Mouse (Mus musculus) T-helper 17 cell (primary cell): ENCODE data around the gene Adgrv1.
"Not testable (repeated sequence)": the region's sequence is repeated elsewhere in the genome, so short reads cannot be mapped to it uniquely, and the experiment has no call there.

Source experiments
- in situ Hi-C, 2 experiments: fragments of 300-600 bp; cut with MboI, MseI; formaldehyde crosslinking; loops; 1 replicate in 1 of 2; 2 replicates in 1 of 2; pipeline ENCODE4 v1.15.1; 2025; ENCODE audit warnings: high pct_unique_total_duplicates in 2 of 2

Adgrv1 gene

DNA sequence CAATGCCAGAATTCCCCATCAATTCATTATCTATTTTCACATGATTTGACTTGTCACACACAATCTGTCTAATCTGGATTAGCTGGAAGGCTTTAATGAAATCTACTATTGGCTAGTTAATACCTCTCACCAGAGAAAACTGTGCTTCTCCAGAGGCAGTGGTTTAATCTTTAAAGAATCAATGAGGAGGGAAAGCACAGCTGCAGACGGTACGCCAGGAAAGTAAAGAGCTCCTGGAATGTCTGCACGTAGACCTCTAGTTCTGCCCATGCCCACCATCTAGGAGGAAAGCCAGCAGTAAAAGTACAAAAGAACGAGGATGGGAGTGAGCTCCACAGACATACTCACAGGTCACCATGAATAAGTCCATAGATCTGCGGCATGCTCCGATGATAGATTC, 362.6 kb downstream of the Adgrv1 start:
- in situ Hi-C loops, result no loop called here

DNA sequence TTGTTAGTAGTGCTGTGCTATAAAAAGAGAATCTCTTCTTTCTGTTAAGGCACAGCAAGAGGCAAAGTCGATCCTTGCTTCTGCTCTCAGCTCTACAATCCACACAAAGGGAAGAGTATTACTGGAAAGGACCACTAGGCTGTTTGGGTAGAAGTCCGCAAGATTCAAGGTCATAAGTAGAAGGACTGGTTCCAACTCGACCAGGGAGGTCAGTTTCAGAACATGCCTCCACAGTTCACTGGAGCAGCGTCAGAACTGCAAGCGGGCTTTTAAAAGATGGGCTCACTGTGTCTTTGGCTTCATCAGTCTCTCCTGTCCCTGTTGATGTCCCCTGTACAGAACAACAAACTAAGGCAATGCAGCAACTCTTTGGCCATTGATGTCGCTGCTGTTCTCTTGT, 363.9 kb downstream of the Adgrv1 start:
- in situ Hi-C loops, result no loop called here

DNA sequence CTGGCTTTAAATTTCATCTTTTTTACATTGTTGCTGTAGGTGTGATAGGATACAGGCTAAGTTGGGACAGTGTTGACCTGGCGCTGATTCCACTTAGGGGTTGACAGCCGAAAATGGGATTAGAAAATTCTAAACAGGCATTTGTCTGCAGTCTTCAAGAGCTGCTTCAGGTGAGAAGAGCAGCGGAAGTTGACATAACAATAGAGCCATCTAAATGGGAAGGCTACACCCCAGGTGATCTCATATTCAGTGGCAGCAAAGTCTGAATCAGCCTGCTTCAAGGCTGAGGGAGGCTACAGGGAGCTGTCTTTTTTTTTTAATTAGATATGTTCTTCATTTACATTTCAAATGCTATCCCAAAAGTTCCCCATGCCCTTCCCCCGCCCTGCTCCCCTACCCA, 365.5 kb downstream of the Adgrv1 start:
- in situ Hi-C loops, result not testable (repeated sequence)

DNA sequence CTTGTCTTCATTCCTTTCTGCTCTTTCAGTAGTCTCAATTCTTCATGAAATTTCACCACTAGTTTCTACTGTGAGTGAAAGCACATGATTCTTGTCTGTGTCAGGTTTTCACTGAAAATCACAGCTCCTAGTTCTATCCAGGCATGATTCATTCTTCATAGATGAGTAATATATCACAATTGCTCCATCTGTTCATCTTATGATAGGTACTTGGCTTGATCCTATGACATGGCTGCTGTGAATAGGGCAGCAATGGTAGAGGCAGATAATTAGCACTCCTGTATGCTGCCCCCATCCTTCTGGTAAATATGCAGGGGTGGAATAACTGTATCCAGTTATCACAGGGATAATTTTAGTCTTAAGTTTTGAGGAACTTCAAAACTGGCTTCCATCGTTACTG, 368.5 kb downstream of the Adgrv1 start:
- in situ Hi-C loops, result loop anchor here in 1 of 2 experiments (5.0 kb wide), 1 partner anchor 103 kb away; no protein-coding TSS in a partner anchor

DNA sequence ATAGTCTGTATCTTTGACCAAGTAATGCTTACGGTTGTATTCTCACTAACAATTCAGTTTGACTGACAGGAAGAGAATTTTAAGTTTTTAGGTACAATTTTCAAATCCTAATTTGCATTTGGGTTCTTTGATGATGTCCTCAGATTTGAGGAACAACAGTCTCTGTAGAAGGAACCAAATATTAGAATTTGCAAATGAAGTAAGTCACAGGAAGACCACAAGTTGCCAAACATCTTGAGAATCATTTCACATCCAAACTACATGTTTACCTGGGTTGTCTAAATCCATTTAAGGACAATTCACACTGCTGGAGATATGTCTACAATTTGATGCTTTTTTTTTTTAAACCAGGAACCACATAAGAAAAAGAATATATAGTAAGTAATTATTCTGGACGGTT, 391.8 kb downstream of the Adgrv1 start:
- in situ Hi-C loops, result no loop called here

DNA sequence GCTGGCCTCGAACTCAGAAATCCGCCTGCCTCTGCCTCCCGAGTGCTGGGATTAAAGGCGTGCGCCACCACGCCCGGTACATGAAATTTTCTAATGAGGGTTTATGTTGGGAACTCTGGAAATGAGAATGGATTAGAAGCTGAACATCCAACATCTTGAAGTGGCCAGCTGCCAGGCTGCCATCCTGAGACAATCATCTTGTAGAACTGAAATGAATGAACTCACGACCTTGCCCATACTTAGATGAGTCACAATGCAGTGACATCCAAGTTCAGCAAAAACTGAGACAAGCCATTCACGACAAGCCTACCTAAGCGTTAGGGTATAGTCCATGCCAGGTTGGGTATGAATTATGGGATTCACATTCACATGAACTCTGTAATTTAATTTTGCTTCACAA, 393.1 kb downstream of the Adgrv1 start:
- in situ Hi-C loops, result no loop called here

DNA sequence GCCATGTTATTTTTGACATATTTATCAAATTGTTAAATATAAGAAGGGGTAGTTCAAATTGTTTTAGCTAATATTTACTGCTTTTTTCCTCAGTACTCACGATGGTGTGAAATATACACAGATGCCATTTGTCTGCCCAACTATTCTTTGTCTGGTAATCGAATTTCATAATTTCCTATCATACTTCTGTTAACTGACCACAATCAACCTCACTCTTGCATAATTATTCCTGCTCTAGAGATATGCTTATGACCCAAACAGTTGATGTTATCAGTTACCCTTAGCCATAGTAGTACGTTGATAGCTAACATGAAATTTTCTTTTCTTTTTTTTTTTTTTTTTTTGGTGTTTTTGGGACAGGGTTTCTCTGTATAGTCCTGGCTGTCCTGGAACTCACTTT, 393.5 kb downstream of the Adgrv1 start:
- in situ Hi-C loops, result no loop called here

DNA sequence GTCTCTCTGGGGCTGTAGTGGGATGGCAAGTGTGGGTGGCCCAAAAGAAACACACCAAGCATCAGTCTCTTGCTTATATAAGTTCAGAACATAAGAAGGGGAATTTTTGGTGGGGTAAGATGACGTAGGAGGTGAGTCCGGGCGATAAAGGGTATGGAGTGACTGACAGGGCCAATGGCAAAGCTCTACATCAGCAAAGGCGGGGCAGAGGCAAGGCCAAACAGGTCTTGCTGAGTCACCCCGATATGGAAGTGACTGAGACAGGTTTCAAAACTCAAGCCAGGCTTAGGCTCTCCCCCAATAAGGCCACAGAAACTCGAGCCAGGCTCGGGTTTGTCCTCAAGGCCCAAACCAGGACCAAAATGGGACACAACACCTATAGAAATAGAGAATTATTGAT, 394.1 kb downstream of the Adgrv1 start:
- in situ Hi-C loops, result no loop called here

DNA sequence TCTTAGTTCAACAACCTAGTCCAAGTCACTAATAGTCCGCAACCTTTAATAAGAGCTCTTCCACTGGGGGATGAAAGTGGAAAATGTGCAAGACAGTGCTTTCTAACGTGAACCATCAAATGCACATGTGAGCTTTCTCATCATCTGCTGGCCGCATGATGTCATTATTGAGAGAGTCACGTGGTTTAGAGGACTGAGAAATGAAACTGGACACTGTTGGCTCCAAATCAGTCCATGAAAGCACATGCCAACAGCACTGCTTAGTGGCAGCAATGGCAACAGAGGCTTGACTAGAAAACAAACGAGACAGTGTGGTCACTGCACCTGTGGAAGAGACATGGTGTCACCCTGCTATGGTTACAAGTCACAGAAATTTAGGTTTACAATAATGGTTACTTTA, 395.0 kb downstream of the Adgrv1 start:
- in situ Hi-C loops, result no loop called here

DNA sequence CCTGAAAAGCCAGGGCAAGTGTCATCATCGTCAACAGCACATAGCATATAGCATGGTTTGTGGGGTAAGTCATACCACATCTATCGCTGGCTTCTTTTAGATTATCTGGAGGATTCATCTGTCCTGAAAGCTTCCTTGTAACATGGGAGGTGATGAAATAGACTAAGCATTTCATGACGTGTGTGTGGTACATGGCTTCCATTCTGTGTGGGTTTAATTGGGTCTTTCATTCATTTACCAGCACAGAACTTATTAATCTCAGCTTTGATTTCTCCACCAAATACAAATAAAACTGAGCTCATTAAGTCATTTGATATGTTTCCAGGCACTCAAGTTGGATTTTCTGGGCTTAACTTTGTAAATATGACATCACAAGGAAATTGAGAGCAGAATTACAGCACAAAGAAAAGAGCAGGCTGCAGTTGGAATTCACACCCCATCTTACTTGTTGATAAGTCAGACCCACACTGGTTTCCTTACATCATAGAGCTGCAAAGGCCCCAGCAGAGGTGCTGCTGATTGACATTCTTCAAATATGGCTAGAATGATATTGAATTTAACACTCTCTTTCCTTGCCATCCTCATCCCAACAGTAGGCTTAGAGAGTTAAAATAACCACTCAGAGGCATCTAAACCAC, 396.1 kb downstream of the Adgrv1 start:
- in situ Hi-C loops, result no loop called here

DNA sequence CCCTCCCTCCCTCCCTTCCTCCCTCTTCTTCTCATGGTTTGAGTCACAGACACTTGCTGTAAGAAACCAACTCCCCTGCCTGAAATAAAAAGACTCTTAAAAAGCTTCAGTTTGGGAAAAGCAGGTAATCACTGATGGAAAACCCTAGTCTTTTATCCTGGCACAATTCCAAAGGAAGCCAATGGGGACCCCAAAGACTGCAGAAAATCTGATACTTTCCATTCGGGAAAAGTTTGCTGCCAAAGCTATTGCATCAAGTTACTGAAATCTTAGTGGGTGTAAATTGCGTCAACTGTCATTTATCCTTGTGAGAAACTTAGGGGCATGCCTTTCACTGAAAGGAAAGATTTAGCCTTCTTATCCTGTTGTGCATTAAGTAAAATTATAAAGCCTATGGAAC, 398.9 kb downstream of the Adgrv1 start:
- in situ Hi-C loops, result no loop called here

DNA sequence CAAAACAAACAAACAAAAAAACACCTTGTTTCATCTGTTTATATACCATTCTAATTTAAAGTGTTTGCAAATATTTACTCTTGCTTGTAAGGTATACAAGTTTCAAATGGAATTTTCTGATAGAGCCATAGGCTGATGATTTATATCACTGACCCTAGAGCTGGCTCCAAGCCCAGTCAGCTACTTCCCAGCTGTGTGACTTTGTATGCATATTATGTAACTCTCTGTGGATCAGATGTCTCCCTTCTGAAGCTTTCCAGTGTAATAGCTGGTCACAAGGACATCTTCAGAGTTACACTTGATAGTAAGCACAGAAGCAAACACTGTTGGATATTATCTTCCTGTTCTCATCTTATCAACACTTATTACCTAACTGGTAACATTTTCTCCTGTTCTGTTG, 400.1 kb downstream of the Adgrv1 start:
- in situ Hi-C loops, result no loop called here

DNA sequence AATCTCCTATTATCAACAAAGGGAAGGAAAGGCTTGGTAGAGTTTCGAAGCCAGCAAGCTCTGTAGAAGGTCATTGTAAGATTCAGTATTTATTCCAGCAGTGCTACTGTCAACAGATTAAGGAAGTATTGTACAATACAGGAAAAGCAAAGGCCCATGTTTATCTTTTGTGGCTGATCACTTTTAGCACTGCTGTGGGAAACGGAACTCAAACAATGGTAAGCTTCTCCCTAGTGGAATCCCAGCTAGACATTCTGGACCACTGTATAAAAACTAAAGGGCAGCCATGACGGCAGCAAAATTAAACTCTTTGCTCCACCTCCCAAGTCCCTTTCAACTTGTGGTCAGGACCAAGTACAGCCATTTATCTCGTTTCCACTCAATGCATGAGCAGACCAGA, 402.8 kb downstream of the Adgrv1 start:
- in situ Hi-C loops, result no loop called here

DNA sequence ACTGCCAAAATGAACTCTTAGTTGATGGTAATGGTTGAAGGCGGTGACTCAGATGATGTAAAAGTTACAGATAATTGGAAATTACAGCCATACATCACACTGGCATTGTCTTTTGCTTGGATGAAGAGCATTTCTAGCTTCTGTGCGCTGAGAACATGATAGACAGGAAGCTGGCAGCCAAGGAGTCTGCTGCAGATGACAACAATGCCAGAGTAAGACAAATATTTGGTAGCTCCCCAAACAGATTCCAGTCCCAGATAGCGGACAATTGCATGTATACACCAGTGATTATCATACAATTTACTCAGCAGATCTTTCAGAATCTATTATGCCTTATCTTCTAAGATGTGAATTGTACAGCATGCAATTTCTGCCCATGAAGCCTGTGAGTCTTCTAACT, 409.2 kb downstream of the Adgrv1 start:
- in situ Hi-C loops, result no loop called here

DNA sequence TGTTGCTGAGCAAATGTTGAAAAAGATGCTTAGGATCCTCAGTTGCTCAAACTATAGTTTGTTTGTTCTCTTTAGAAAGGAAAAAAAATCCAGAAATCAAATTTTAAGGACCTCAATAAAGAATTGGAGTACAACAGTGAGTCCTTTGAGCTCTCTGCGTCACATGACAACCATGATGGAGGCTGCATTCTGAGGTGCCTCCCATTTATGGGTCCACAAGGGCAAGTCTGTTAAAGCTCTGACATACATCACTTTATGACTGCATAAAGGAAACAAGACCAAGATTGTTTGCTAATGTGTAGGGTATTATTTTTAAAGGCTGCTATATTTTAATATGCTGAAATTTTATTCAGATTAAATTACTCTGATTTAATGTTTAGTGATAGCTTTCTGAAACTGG, 410.6 kb downstream of the Adgrv1 start:
- in situ Hi-C loops, result no loop called here

DNA sequence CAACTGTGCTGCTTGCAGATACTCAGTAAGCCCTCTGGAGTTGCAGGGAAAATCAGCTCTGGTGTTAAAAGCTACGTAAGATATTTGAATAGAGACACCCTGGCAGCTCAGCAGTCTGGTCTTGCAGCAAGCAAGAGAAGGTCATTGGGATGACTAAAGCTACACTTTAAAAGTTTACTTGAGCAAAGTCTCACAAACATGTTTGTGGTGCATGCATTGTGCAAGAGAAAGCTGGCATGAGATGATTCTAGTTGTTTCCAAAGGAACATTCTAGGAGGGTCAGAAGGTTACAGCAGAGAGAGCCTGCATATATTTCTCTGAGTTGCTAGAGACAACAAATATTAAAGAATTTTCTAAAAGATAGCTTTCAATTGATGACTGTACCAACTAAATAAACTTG, 421.5 kb downstream of the Adgrv1 start:
- in situ Hi-C loops, result no loop called here

DNA sequence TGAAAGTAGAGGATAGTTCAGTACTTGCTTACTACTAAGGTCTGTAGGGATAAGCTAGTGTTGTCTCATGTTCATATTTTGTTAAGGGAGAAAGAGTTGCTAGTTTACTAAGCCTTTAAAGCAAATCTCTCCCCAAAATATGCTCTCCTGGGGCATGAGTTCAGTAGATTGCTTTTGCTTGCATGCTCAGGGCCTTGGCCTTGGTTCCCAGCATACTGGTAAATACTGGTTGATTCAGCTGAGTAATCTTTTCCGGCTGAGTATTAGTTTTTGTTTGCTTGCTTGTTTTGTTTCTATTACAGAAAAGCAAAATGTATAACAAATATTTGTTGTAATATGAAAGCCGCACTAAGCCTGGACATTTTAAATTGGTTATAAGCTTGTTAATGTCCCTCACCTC, 422.4 kb downstream of the Adgrv1 start:
- in situ Hi-C loops, result no loop called here

DNA sequence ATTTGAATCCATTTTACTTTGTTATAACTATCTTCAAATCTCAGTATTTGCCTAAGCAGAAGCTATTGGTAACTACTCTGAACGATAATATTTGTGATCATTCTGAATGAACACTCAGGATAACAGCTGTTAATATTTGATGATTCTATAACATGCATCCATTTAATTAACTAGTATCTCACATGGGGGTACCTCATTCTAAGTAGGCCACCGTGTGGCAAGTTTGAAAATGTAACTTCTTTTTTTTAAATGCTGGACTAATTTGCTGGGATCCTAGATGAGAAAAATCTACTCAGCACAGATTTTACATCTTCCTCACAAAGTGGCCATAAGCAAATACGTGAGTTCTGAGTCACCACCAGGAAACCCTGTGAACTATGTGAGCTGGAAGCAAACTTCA, 423.1 kb downstream of the Adgrv1 start:
- in situ Hi-C loops, result no loop called here

DNA sequence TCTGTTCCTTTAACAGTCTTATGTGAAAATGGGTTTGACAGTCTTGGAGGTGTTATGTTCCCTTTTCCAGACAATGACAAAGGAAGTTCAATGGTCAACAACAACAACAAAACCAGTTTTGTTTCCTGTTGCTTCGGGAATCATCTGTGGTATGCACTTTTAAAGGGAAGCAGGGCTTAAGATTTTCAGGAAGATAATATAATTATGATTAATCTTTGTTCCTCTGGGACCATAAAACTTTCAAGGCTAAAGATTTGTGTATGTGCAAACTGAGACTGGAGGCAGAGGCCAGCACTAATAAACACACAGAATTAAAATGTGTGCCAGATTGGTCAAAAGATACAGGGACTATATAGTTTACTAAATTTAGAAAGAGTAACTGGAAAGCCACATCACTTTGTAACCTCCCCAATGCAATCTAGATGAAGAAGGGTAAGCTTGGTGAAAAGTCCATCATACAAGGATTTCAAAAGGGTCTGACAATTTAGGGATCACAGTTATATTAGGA, 424.8 kb downstream of the Adgrv1 start:
- in situ Hi-C loops, result no loop called here

DNA sequence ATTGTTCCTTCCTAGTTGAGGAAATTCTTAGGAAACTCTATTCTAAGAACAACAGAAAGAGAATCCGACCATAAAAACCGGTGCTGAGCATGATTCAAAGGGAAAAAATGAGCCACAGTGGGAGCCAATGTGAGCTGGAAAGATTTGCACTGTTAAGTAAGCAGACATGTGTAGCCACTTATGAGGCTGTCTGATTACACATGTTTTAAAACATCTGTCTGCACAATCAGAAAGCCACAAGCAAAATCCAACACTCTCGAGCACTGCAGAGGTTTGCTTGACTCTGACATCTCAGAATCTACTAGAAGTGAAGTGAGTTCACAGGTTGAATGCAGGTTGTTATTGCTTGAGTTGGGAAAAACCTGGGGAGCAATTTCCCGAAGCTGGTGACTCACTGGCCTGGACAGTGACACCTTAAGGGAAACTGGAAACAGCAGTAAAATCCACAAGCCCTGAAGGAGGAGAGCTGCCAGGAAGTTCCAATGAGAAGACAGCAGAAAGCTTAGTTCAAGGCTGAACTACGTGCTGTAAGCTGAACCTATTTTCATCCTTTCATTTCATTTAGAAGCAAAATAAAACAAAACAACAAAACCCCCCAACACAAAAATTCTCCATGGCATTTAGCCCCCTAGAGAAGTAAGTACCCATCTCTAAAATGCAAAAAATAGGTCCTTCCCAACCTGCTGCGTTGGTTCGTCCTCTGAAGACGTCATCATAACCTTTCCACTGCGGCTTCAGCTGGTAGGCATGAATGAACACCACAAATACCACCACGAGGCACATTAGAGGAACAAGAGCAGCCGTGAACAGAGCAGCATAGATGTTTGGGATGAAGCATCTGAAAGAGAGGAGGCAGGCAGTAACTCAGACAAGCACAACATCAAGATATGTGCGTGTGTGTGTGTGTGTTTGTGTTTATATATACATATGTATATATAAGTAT, 450.7 kb downstream of the Adgrv1 start:
- in situ Hi-C loops, result loop anchor here in 1 of 2 experiments (25.0 kb wide), 1 partner anchor 295 kb away; the partner anchor contains the start of gene Arrdc3

DNA sequence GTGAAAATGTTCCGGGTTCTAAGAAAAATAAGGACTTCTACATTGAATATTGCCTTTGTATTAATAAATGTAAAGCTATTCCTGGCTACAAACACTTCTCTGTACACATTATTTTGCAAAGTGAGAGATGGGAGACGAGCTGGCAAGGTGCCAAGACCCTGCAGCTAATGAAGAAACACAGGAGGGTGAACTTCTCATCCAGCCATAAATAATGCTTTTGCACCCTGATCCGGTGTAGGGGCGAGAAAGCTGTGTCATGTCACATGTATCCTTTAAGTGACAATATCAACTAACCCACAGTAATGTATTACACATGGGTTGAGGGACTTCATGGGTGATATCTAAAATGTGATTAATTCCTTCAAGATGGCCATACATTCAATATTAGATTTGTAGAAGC, 451.5 kb downstream of the Adgrv1 start:
- in situ Hi-C loops, result loop anchor here in 1 of 2 experiments (25.0 kb wide), 1 partner anchor 294 kb away; the partner anchor contains the start of gene Arrdc3

DNA sequence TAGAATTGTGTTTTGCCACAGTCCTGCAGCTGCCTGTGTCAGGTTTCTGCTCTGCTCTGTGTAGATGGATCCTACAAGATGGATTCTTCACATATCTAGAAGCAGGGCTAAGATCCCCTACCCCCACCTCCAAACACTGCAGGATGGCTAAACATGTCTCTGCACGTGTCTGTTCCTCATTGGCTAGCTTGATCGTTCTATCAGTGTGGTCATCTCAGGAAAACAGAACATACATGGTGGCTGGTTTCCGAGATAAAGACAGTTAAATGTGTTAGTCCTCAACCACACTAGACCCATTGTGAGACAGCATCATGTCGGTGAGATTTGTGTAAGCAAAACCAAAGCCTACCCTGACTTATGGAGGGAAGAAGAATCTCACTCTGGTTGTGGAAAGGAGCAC, 456.1 kb downstream of the Adgrv1 start:
- in situ Hi-C loops, result loop anchor here in 1 of 2 experiments (25.0 kb wide), 1 partner anchor 290 kb away; the partner anchor contains the start of gene Arrdc3
